Mouse (Mus musculus) heart, adult 2 months (tissue): ENCODE data around the gene Olah. TPM values are rescaled to one million over a fixed set of nuclear protein-coding genes. Genes with fewer than 3 reads are reported as not detected.

Source experiments
- DNase-seq, 2 experiments: peaks; one replicate each; pipeline ENCODE4 v3.0.0; 2021
- H3K27ac ChIP-seq: fragments of 200-600 bp; 2 replicates; pipeline ENCODE4 v1.8.1; 2022
- H3K27me3 ChIP-seq: fragments of 200-500 bp; 2 replicates; pipeline ENCODE4 v1.6.1; 2012; ENCODE audit warnings: mild to moderate bottlenecking, low read length, inconsistent platforms, mixed read lengths; ENCODE audit not compliant: control insufficient read depth, insufficient read depth
- H3K36me3 ChIP-seq: fragments of 200-500 bp; 2 replicates; pipeline ENCODE4 v1.6.1; 2012; ENCODE audit warnings: low read length, inconsistent platforms; ENCODE audit not compliant: control insufficient read depth, insufficient read depth
- H3K4me1 ChIP-seq: fragments of 200-500 bp; 2 replicates; pipeline ENCODE4 v1.6.1; 2011; ENCODE audit warnings: low read length; ENCODE audit not compliant: control insufficient read depth, insufficient read depth
- H3K4me3 ChIP-seq: fragments of 200-600 bp; 2 replicates; pipeline ENCODE4 v1.8.1; 2022
- H3K79me2 ChIP-seq: fragments of 200-500 bp; replicated peaks from 2 replicates; pipeline ENCODE4 v1.6.1; 2012; ENCODE audit warnings: mild to moderate bottlenecking, inconsistent platforms, low read length, moderate library complexity, mixed read lengths; ENCODE audit not compliant: control insufficient read depth, insufficient read depth
- H3K9ac ChIP-seq: fragments of 200-500 bp; 2 replicates; pipeline ENCODE4 v1.6.1; 2012; ENCODE audit warnings: low read depth, mild to moderate bottlenecking, control low read depth, inconsistent platforms, low read length, mixed read lengths
- CTCF ChIP-seq: fragments of 200-600 bp; IDR thresholded peaks from 2 replicates; pipeline ENCODE4 v1.8.1; 2022; ENCODE audit warnings: antibody characterized with exemption, mild to moderate bottlenecking, moderate library complexity
- EP300 ChIP-seq: fragments of 200-500 bp; IDR thresholded peaks from 2 replicates; pipeline ENCODE4 v1.6.1; 2011; ENCODE audit warnings: low read depth, low read length, control low read depth; ENCODE audit not compliant: insufficient read depth
- POLR2A ChIP-seq: fragments of 200-500 bp; IDR thresholded peaks from 2 replicates; pipeline ENCODE4 v1.6.1; 2011; ENCODE audit warnings: mild to moderate bottlenecking, low read depth, low read length, control low read depth; ENCODE audit not compliant: insufficient read depth
- WGBS: fragments of 180-500 bp; shearing (Covaris S2); methylation state at CpG from one replicate; pipeline ENCODE4 v1.1.7; 2018; 5-methylcytosine and 5-hydroxymethylcytosine counted together
- intact Hi-C: fragments of 180-260 bp; cut with DNase I; formaldehyde crosslinking; loops from one replicate; pipeline ENCODE4 v1.15.1; 2025
- polyA plus RNA-seq: library from polyadenylated mRNA; depleted of rRNA; stranded (reverse); fragments of >200 nt; gene quantifications from 2 replicates; pipeline ENCODE4 v1.2.3, GENCODE M21; 2012
- total RNA-seq, 2 experiments: library from RNA; stranded (reverse); gene quantifications; 2 replicates each; pipeline ENCODE4 v1.2.3; 2021

Olah gene
- total and polyA plus RNA-seq, 3 experiments: not detected

- H3K4me1 ChIP-seq: no peaks in the 10 kb centered on the region
Measured at GRCm38 (mm10) chr2:3348422-3348821, 48.6 kb downstream of the Olah start.

GRCm38 (mm10) chr2:3335611-3336301 lies 61.3 kb downstream of the Olah start, which contains the start of gene Acbd7:
Gene Acbd7, plus strand, starts transcription at chr2:3336168.
- Histone ChIP-seq H3K4me3 (peak within 1 kb of the TSS; percentile 34), H3K9ac (no peak within 1 kb of the TSS), H3K36me3 (no peaks in the 10 kb centered on the region; the same call in 1 of the 2 replicates), H3K27me3 (no peaks in the 10 kb centered on the region; the same call in 1 of the 2 replicates), H3K79me2 (no peaks in the 10 kb centered on the region; the same call in 1 of the 2 replicates), H3K4me1 (peaks cover 2% of the 10 kb centered on the region; the same call in 1 of the 2 replicates), H3K27ac (no peak within 1 kb of the TSS)
- WGBS: 5% methylated on average over 20 of the region's 20 CpGs
- TF ChIP-seq EP300: no peak
- TF ChIP-seq POLR2A: no peak
- TF ChIP-seq CTCF: no peak
- DNase-seq: peak; percentile 27 to 41
- intact Hi-C loops: no loop called here

More at GRCm38 (mm10) chr2:3348422-3348821, 48.6 kb downstream of the Olah start:
- no peak for DNase-seq
- Histone ChIP-seq H3K79me2 (no peaks in the 10 kb centered on the region), H3K4me3 (no peak overlapping the region), H3K9ac (no peak overlapping the region), H3K36me3 (no peaks in the 10 kb centered on the region), H3K27me3 (peaks cover 3% of the 10 kb centered on the region; the same call in 1 of the 2 replicates), H3K27ac (no peak overlapping the region)
- no peak for TF ChIP-seq CTCF
- no peak for TF ChIP-seq POLR2A
- no peak for TF ChIP-seq EP300
- intact Hi-C loops: loop anchor here (2.0 to 10.0 kb wide), 3 partner anchors 199 to 446 kb away; no protein-coding TSS in a partner anchor
- 70% methylated on average over 4 of the region's 4 CpGs for WGBS

GRCm38 (mm10) chr2:3333761-3334160 lies 63.2 kb downstream of the Olah start:
- Histone ChIP-seq H3K4me1 (peaks cover 2% of the 10 kb centered on the region; the same call in 1 of the 2 replicates), H3K27ac (no peak overlapping the region), H3K27me3 (no peaks in the 10 kb centered on the region; the same call in 1 of the 2 replicates), H3K36me3 (no peaks in the 10 kb centered on the region; the same call in 1 of the 2 replicates), H3K79me2 (no peaks in the 10 kb centered on the region; the same call in 1 of the 2 replicates), H3K4me3 (no peak overlapping the region), H3K9ac (no peak overlapping the region)
- 91% methylated on average over 12 of the region's 12 CpGs for WGBS
- TF ChIP-seq POLR2A (no peak), EP300 (no peak), CTCF (no peak)
- DNase-seq: no peak
- intact Hi-C loops: loop anchor here (5.0 kb wide), 3 partner anchors 89 to 216 kb away; partner anchors contain the start of genes Dclre1c and Meig1

- H3K27ac ChIP-seq: peak within 1 kb of the TSS; percentile 75
- peak within 1 kb of the TSS; percentile 78 for H3K9ac ChIP-seq
- H3K27me3 ChIP-seq: no peaks in the 10 kb centered on the region; the same call in 1 of the 2 replicates
- H3K79me2 ChIP-seq: no peaks in the 10 kb centered on the region
- peak; percentile 71 for TF ChIP-seq POLR2A
- no peak for TF ChIP-seq CTCF
- TF ChIP-seq EP300: peak; percentile 66; the same call in 1 of the 2 replicates
- WGBS: under 1% methylated on average over 45 of the region's 45 CpGs
- intact Hi-C loops: loop anchor here (1.0 to 5.0 kb wide), 4 partner anchors 47 to 215 kb away; partner anchors contain the start of genes Dclre1c and Meig1
- peaks cover 2% of the 10 kb centered on the region; the same call in 1 of the 2 replicates for H3K4me1 ChIP-seq
- peak; percentile 97 to 98 for DNase-seq
- no peaks in the 10 kb centered on the region; the same call in 1 of the 2 replicates for H3K36me3 ChIP-seq
- H3K4me3 ChIP-seq: peak within 1 kb of the TSS; percentile 72
Measured at GRCm38 (mm10) chr2:3332484-3333242, 64.3 kb downstream of the Olah start, which contains the start of gene Rpp38. Gene Rpp38, minus strand, starts transcription at chr2:3332643.

GRCm38 (mm10) chr2:3332056-3332455 lies 65.0 kb downstream of the Olah start:
- TF ChIP-seq CTCF (no peak), EP300 (no peak), POLR2A (no peak)
- peak overlapping the region; percentile 75 for H3K27ac ChIP-seq
- no peaks in the 10 kb centered on the region; the same call in 1 of the 2 replicates for H3K36me3 ChIP-seq
- peak overlapping the region; percentile 72 for H3K4me3 ChIP-seq
- no peaks in the 10 kb centered on the region for H3K79me2 ChIP-seq
- H3K4me1 ChIP-seq: peaks cover 2% of the 10 kb centered on the region; the same call in 1 of the 2 replicates
- intact Hi-C loops: loop anchor here (1.0 to 5.0 kb wide), 4 partner anchors 47 to 215 kb away; partner anchors contain the start of genes Dclre1c and Meig1
- H3K27me3 ChIP-seq: no peaks in the 10 kb centered on the region
- H3K9ac ChIP-seq: peak overlapping the region; percentile 78
- no peak for DNase-seq
- WGBS: under 1% methylated on average over 21 of the region's 21 CpGs
